Mouse (Mus musculus) left cerebral cortex, postnatal 4 days (tissue): ENCODE data around the gene Spint2. TPM values are rescaled to one million over a fixed set of nuclear protein-coding genes. Genes with fewer than 3 reads are reported as not detected.
A peak's percentile ranks its signal among the peaks of the same experiment; 100 is the strongest.
"Not testable (repeated sequence)": the region's sequence is repeated elsewhere in the genome, so short reads cannot be mapped to it uniquely, and the experiment has no call there.

Experiments used
- DNase-seq: peaks from one replicate; pipeline ENCODE4 v3.0.0-alpha.2; 2022
- intact Hi-C: fragments of 180-260 bp; cut with DNase I; formaldehyde crosslinking; loops from one replicate; pipeline ENCODE4 v1.15.1; 2025
- total RNA-seq, 2 experiments: library from RNA; stranded (reverse); gene quantifications; 2 replicates each; pipeline ENCODE4 v1.2.3; 2021

Spint2 gene
- total RNA-seq, 2 experiments from 2014 or later: 23.8 to 34.4 TPM

- intact Hi-C loops: loop anchor here (10.0 kb wide), 1 partner anchor 47 kb away; no protein-coding TSS in a partner anchor
Observed at GRCm38 (mm10) chr7:29247314-29247700, 34.4 kb downstream of the Spint2 start.

GRCm38 (mm10) chr7:29246619-29247313 is 34.9 kb downstream of the Spint2 start:
- intact Hi-C loops: loop anchor here (10.0 kb wide), 1 partner anchor 48 kb away; no protein-coding TSS in a partner anchor
- no peak for DNase-seq

More at GRCm38 (mm10) chr7:29247314-29247700, 34.4 kb downstream of the Spint2 start:
- peak; percentile 75 for DNase-seq

- intact Hi-C loops: loop anchor here (10.0 kb wide), 1 partner anchor 49 kb away; no protein-coding TSS in a partner anchor
- DNase-seq: no peak
Observed at GRCm38 (mm10) chr7:29246015-29246414, 35.7 kb downstream of the Spint2 start.

- DNase-seq: peak; percentile 28
- intact Hi-C loops: loop anchor here (10.0 kb wide), 1 partner anchor 50 kb away; no protein-coding TSS in a partner anchor
Observed at GRCm38 (mm10) chr7:29244732-29245416, 36.8 kb downstream of the Spint2 start.

GRCm38 (mm10) chr7:29238019-29238967 is 43.4 kb downstream of the Spint2 start, which contains the start of gene Yif1b:
Gene Yif1b (plus strand): TSS chr7:29238329.
- DNase-seq: peak; percentile 97
- intact Hi-C loops: no loop called here

- not testable (repeated sequence) for DNase-seq
Observed at GRCm38 (mm10) chr7:29237596-29237995, 44.1 kb downstream of the Spint2 start.

GRCm38 (mm10) chr7:29236593-29236992 is 45.1 kb downstream of the Spint2 start:
- DNase-seq: no peak
- intact Hi-C loops: no loop called here

More at GRCm38 (mm10) chr7:29237596-29237995, 44.1 kb downstream of the Spint2 start:
- intact Hi-C loops: not testable (repeated sequence)

- intact Hi-C loops: no loop called here
Observed at GRCm38 (mm10) chr7:29234661-29235060, 47.1 kb downstream of the Spint2 start.

GRCm38 (mm10) chr7:29233745-29234144 is 48.0 kb downstream of the Spint2 start:
- intact Hi-C loops: no loop called here
- no peak for DNase-seq

More at GRCm38 (mm10) chr7:29234661-29235060, 47.1 kb downstream of the Spint2 start:
- no peak for DNase-seq

- intact Hi-C loops: no loop called here
- DNase-seq: no peak
Observed at GRCm38 (mm10) chr7:29232247-29233013, 49.3 kb downstream of the Spint2 start, which contains the start of gene Kcnk6. Gene Kcnk6 (minus strand): TSS chr7:29232515.

- intact Hi-C loops: no loop called here
- no peak for DNase-seq
Observed at GRCm38 (mm10) chr7:29231517-29231916, 50.2 kb downstream of the Spint2 start.

GRCm38 (mm10) chr7:29230560-29230959 is 51.2 kb downstream of the Spint2 start:
- DNase-seq: no peak
- intact Hi-C loops: no loop called here

- DNase-seq: no peak
- intact Hi-C loops: no loop called here
Observed at GRCm38 (mm10) chr7:29228202-29228601, 53.5 kb downstream of the Spint2 start.

GRCm38 (mm10) chr7:29225520-29225919 is 56.2 kb downstream of the Spint2 start:
- intact Hi-C loops: no loop called here
- no peak for DNase-seq

GRCm38 (mm10) chr7:29224756-29225394 is 56.8 kb downstream of the Spint2 start:
- DNase-seq: no peak
- intact Hi-C loops: no loop called here

GRCm38 (mm10) chr7:29214846-29215245 is 66.9 kb downstream of the Spint2 start:
- DNase-seq: no peak

GRCm38 (mm10) chr7:29214236-29214635 is 67.5 kb downstream of the Spint2 start:
- DNase-seq: no peak
- intact Hi-C loops: no loop called here

More at GRCm38 (mm10) chr7:29214846-29215245, 66.9 kb downstream of the Spint2 start:
- intact Hi-C loops: no loop called here

GRCm38 (mm10) chr7:29213675-29214082 is 68.0 kb downstream of the Spint2 start, which contains the start of gene Catsperg1:
Gene Catsperg1 (minus strand): TSS chr7:29214035.
- DNase-seq: peak; percentile 66
- intact Hi-C loops: no loop called here
